ENCODE assay signal across 8 mouse cellular contexts in the genomic region with DNA sequence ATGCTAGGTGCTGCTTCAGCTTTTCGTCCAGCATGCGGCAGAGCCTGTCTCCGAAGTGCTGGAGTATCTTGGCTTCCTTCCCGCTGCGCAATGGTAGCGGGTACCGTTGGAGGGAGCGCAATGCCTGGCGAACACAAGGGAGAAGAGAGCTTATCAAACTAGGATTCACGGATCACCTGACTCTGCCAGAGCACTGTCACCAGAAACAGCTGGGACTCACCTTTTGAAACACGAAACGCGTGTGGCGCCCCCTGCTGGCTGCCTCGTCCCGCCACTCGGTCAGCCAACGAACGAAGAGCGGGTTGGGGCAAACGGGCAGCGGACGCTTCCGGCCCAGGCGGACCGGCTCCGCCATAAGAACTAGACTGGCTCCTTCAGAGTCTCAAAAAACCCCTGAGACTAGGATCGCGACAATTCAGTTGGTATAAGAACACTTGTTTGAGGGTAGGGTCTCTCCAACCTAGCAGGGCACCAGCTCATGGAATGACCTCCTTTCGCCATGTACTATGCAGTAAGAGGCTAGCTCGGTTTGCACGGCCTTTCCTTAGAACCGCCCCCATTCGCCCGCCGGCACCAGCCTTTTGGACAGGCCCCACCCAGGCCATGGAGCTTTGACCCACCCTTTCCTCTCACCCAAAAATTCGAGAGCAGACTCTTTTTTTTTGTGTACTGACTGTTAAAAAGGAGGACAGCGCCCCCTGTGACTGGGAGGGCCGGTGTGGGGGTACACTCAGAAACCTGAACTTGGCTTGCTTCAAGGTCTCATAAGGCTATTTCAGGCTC. TPM values are rescaled to one million over a fixed set of nuclear protein-coding genes. Genes with fewer than 3 reads are reported as not detected.
DNase-seq lines count a peak whose midpoint lies in the region; ATAC-seq and TF ChIP-seq lines count a peak whose summit lies in the region.

A gene (minus strand): TSS at position 635 of the 783 bp plus-strand sequence.

- no peaks in the 10 kb centered on the region for H3K27me3 ChIP-seq in hindbrain, embryonic 10.5 days (ENCODE audit: insufficient read depth, poor library complexity, severe bottlenecking)
- H3K27me3 ChIP-seq in lung, postnatal 0 days (replicated peaks; ENCODE audit: insufficient read depth, low read length) = no peaks in the 10 kb centered on the region

- H3K27ac ChIP-seq in hindbrain, embryonic 10.5 days = peak within 1 kb of the TSS; percentile 99
- peak within 1 kb of the TSS; percentile 98 for H3K27ac ChIP-seq in lung, postnatal 0 days (ENCODE audit: low read length)

- H3K4me2 ChIP-seq in lung, postnatal 0 days (replicated peaks; ENCODE audit: low read depth, low read length) = peak within 1 kb of the TSS; percentile 69

- under 1% methylated on average over 39 of the region's 39 CpGs for WGBS in hindbrain, embryonic 10.5 days
- 0% methylated on average over 39 of the region's 39 CpGs for WGBS in lung, postnatal 0 days

- peak; percentile 25 for ATAC-seq in frontal cortex, adult (ENCODE audit: low TSS enrichment)
- peak; percentile 66 for ATAC-seq in lung, postnatal 0 days

- H3K4me3 ChIP-seq in hindbrain, embryonic 10.5 days = peak within 1 kb of the TSS; percentile 65
- peak within 1 kb of the TSS; percentile 39 for H3K4me3 ChIP-seq in lung, postnatal 0 days (ENCODE audit: low read depth, low read length)

- no peaks in the 10 kb centered on the region for H3K9me3 ChIP-seq in hindbrain, embryonic 10.5 days
- no peaks in the 10 kb centered on the region for H3K9me3 ChIP-seq in lung, postnatal 0 days (ENCODE audit: low read length)

- H3K9ac ChIP-seq in lung, postnatal 0 days (replicated peaks; ENCODE audit: low read depth) = peak within 1 kb of the TSS; percentile 27

- H3K4me1 ChIP-seq in hindbrain, embryonic 10.5 days (replicated peaks) = peaks cover 52% of the 10 kb centered on the region
- peaks cover 21% of the 10 kb centered on the region; the same call in 1 of the 2 replicates for H3K4me1 ChIP-seq in lung, postnatal 0 days (ENCODE audit: insufficient read depth, low read depth, low read length)

- TF ChIP-seq EP300 in lung, postnatal 0 days (IDR thresholded peaks at IDR 0.05) = peak; percentile 85; the same call in 1 of the 2 replicates

- peak; percentile 92 for DNase-seq in MEL-GATA-1-ER (ENCODE audit: extremely low read depth, low read depth)
- DNase-seq in cerebellum, adult 8-10 months = peak; percentile 96
- DNase-seq in hindbrain, embryonic 10.5 days (ENCODE audit: low spot score) = peak; percentile 96
- DNase-seq in layer of hippocampus, adult 9-11 months = peak; percentile 95
- peak; percentile 99 for DNase-seq in lung, postnatal 0 days (ENCODE audit: low spot score)
- peak; percentile 95 for DNase-seq in ovary, postnatal 14 days (ENCODE audit: low spot score)
- DNase-seq in thymus, postnatal 14 days = peak; percentile 97

- peaks cover 49% of the 10 kb centered on the region for H3K36me3 ChIP-seq in hindbrain, embryonic 10.5 days
- H3K36me3 ChIP-seq in lung, postnatal 0 days (ENCODE audit: insufficient read depth, low read length) = peaks cover 7% of the 10 kb centered on the region

- peak; percentile 95 for TF ChIP-seq CTCF in lung, postnatal 0 days (IDR thresholded peaks at IDR 0.05)

RNA-seq across cellular contexts. Expression of the gene that starts here (rescaled TPM):
- polyA plus RNA-seq in hindbrain, embryonic 10.5 days (2016; fragmentation: Nextera tagmentation; extraction: Ambion mirVana) = 43.7 and 51.4 TPM in 2 replicates
- polyA plus RNA-seq in lung, postnatal 0 days (2015; fragmentation: Nextera tagmentation; extraction: Ambion mirVana) = 46.7 and 50.2 TPM in 2 replicates

Comparison
In these comparisons a context has a peak if more than half of its experiments do, and no peak if none do; other contexts are left out.
1. Peak in every context shown above with its lines: DNase-seq, ATAC-seq, H3K4me3 ChIP-seq and H3K27ac ChIP-seq.